Mouse (Mus musculus): ENCODE data around the gene Sytl5.

DNA sequence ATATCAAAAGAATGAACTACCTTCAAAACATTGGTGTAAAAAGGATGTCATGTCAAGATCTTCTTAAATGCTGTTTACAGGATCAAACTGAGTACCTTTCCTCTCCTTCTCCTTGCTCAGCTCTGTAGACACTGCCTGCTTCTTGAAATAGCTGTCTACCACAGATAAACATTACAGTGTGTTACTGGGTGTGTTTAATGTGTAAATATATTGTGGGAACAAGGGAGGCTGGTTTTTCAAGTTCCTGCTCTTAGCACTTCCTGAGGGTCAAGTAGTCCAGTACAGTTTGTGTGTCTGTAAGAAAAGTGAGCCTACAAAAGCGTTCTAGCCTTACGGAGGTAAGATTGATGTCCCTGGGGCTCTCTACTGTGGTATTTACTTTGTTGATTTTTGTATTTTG lies 23.6 kb upstream of the Sytl5 start:
- TF ChIP-seq POLR2A (IDR thresholded peaks at IDR 0.05; ENCODE audit: low read depth, low read length), result no peak
- no peak for TF ChIP-seq CTCF (IDR thresholded peaks at IDR 0.05; ENCODE audit: extremely low read depth, insufficient read length, insufficient replicate concordance, low read depth, low read length)
